Mouse (Mus musculus): ENCODE data around the gene Chd5.

Chd5 gene

DNA sequence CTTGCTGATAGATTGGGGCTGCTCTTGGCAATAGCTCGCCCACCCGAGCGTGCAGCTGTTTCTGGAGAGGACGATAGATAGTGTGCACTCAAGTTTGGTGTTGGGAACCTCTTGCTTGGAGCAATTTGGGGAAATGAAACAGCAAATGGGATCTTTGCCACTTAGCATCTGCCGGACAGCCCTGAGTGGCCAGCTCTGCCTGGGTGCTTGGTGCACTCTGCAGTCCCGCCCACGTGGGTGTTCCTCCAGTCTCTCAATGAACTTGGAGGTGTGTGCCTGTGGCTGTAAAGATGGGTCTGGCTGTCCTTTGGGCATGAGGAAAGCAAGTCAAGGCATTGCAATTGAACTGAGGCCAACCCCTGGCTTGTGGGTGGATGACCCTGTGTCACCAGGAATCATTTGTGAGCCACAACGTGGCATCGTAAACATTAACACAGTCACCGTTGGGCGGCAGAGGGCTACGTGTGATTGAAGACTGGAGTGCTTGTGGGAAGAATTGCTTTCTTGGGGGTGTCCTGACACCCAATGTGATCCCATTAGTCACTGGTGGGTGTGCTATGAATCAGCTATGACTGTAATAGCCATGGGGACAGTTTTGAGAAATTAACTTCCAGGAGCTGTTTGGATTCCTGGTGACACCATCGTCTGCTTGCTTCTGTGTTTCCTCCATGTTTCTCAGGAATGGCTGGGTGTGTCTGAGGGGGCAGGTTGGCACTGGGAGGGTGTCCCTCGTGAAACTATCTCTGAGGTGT lies 15.6 kb downstream of the Chd5 start:
- DNase-seq (ENCODE audit: low spot score in 2 of 2): no peak

DNA sequence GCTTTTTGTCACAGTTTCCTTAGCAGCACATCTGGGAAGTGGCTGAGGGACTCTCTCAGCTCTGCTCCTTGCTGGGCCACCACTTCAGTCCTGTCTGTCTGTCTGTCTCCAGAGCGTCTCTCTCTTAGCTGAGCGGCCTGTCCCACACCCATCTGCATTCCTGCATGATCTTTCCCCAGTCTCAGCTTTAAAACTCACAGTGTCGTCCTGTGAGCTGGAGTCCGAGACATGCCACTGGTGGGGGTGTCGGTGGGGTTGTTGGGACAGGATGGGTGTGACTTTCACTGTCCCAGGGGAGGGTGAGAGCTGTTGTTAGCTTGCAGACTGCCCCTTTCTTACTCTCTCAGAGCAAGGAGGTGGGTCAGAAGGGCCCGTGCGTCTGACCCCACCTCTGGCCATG lies 17.2 kb downstream of the Chd5 start:
- DNase-seq (ENCODE audit: low spot score in 2 of 2): no peak

DNA sequence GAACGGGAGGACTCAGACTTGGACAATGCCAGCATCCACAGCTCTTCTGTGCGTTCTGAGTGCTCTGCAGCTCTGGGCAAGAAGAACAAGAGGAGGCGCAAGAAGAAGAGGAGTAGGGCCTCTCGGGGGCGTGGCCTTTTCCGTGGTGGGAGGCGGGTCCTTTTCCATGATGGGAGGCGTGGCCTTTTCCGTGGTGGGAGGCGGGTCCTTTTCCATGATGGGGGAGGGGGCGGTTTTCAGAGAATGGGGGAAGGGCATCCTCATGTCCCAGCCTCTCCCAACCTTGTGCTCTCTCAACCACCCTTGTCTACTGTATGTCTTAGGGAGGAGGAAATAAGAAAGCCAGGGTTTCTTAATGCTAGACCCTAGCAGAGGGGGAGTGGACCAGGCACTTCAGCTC lies 21.2 kb downstream of the Chd5 start:
- DNase-seq (ENCODE audit: low spot score in 2 of 2): no peak

DNA sequence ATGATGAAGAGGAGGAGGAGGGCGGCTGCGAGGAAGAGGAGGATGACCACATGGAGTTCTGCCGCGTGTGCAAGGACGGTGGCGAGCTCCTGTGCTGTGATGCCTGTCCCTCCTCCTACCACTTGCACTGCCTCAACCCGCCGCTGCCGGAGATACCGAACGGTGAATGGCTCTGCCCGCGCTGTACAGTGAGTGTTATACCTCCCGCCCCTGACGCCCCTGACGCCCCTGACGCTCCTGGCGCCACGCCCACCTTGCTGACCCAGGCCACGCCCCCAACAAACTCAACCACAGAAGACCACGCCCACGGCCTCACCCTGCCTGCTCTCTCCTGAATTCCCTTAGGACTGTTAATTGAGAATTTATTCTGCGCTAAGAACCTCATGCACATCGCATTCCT lies 22.4 kb downstream of the Chd5 start:
- no peak for DNase-seq (ENCODE audit: low spot score in 2 of 2)

DNA sequence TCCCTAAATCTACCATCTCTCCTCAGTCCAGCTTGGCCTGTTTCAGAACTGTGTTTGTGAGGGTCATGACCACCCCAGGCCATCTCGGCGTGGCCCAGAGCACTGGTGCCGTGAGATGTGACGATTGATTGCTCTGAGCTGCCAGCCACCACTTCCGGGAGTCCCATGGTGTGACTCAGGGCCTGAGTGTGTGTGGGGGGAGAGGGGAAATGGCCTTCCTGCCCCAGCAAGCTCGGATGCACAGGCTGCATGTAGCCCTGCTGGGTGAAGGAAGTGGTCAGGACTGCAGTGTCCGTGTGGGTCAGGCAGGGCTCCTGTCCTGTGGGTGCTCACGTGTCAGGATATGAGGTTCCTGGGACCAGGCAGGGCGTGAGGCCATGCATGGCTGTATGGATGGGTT lies 23.7 kb downstream of the Chd5 start:
- no peak for DNase-seq (ENCODE audit: low spot score in 2 of 2)

DNA sequence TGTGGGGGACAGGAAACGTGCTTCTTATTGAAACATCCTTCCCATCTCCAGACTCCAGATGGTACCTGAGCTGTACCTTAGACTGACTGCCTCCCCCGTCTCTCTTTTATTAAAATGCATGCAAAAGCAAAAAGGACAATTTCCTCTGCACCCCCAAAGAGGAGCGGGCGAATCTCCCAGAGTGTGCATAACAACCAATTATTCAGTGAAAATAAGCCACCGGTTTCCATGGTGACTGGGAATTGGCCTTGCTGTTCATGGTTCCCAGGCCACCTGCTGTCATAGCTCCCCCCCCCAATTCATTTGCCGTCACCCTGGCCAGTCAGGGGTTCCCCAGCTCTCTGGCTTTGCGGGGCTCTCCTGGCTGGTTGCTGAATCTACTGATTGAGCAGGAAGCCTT lies 26.8 kb downstream of the Chd5 start:
- no peak for DNase-seq (ENCODE audit: low spot score in 2 of 2)

DNA sequence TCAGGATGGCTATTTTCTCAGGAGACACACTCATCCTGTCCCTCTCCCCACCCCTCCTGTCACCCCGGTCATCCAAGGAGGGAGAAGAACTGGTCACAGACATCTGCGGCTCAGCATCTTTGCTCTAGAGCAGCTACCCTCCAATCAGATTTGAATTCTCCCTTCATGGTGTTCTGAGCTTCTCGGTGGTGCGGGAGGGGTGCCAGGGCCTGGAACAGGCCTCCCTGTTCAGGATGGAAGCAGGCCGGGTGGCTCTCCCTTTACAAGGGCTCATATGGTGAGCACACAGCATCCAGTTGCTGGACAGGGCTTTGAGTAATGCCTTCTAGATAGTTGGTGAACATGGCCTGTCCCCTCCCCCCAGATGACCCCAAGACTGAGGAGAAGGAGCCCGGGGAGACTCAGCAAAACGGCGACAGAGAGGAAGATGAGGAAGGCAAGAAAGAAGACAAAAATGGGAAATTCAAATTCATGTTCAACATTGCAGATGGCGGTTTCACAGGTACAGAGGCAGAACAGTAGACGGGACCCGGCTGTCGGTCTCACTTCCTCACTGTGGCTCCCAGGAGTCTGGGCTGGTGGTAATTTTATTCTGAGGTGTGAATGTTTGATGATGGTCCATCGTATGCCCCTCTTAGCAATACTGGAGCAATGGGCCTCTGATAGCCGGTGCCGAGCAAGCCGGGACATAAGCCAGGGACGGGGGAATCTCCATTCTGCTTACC lies 44.2 kb downstream of the Chd5 start:
- DNase-seq (ENCODE audit: low spot score in 2 of 2): no peak

DNA sequence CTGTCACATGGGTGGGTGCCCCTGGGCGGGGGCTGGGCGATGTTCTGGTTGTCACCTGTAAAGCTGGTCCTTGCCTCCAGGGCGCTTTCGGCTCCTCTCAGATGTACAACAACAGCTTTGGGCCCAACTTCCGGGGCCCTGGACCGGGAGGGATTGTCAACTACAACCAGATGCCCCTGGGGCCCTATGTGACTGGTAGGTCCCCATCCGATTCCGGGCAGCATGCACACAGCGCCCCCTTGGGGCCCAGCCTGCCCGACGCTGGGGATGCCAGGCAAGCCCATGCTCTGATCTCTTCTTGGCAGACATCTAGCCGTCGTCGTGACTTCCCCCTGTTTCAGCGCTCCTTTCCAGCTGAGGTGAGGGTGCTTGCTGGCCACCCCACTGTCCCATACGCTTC lies 47.2 kb downstream of the Chd5 start:
- DNase-seq (ENCODE audit: low spot score in 2 of 2): no peak

DNA sequence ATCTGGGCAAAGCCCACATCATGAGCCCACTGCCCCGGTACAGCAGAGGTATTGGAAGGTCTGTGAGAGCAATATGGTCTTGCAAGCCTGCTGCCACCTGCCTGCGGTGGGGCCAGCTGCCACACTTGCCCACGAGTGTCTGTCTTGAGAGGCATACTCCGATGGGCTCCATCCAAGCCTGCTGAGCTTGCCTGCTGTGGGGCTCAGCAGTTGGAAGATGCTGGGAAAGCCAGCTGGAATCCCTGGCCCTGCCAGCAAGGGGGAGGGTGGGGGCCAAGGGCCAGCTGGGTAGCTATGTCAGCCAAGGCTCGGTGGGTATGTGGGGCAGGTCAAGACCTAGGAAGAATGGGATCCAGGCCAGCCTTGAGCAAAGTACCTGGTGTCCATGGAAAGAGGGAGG lies 53.7 kb downstream of the Chd5 start:
- DNase-seq (ENCODE audit: low spot score in 2 of 2): no peak

DNA sequence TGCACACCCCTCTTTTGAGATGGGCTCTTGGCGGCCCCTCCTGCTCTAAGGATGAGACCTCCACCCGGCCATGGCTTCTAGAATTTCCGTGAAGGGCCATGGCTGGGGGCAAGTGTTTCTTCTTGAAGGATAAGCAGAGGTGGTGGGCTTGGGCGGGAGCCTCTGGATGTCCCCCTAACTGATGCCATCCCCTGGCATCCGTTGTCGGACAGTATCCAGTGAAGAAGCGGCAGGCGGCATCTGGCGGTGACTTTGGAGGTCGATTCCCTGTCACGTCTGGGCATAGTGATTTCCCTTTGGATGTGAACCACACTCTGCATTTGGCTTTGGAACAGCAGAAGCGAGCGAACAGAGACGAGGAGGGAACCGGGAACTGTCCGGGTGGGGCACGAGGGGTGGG lies 54.2 kb downstream of the Chd5 start:
- no peak for DNase-seq (ENCODE audit: low spot score in 2 of 2)

DNA sequence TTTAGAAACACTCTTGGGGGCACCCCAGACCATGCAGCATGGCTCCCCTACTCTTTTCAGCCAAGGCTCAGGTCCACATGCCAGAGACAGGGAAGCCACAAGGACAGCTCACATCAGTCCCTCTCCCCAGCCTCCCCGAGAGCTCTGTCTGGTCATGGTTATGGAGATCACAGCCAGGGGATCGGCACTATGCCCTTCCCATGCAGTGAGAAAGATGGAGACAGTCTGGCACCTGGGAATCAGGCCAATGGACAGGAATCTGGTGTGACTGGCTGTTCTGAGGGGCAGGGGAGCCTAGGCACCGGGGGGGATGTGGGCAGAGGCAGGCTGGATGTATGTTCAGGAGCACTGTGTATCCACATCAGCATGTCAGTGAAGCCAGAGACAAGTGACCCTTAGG lies 60.5 kb downstream of the Chd5 start:
- no peak for DNase-seq (ENCODE audit: low spot score in 2 of 2)

DNA sequence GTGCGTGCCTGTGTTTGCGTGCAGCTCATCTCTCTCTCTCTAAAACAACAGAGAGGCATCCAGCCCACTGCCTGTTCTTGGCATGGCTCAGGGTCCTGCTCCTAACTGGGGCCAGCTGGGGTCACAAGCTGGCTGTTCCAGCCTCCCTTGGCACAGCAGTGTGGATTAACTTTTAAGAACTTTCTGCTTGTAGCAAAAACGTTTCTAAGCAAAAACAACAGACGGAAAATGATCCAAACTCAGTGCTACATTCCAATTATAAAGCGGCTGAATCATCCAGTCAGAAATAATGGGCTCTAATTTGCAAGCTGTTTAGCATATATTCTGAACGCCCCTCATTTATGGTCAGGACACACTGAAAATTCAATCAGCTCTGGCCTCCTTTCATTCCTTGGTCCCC lies 66.7 kb downstream of the Chd5 start:
- DNase-seq (ENCODE audit: low spot score in 2 of 2): no peak

DNA sequence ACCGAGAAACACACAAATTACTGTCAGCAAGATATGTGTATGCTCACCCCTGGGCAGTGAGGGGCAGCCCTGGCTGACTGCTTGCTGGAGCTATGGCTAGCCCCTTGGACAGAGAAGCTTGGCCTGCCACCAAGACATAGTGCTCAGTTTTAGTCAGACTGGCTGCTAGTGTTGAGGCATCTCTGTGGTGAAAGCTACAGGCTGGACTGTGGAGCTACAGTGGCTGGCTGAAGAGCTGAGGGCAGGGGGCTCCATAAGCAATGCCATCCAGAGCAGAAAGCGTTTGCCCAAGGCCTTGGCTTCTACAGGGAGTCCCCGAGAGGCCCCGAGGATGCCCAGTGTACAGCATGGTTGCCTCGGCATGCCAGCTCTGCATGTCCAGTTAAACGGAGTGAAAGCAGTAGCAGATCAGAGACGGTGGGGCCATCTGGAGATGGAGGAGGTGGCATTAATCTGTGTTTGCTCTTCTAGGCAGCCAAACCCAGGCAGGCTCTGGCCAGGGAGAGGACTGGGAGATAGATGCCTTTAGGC lies 67.3 kb downstream of the Chd5 start:
- no peak for DNase-seq (ENCODE audit: low spot score in 2 of 2)

DNA sequence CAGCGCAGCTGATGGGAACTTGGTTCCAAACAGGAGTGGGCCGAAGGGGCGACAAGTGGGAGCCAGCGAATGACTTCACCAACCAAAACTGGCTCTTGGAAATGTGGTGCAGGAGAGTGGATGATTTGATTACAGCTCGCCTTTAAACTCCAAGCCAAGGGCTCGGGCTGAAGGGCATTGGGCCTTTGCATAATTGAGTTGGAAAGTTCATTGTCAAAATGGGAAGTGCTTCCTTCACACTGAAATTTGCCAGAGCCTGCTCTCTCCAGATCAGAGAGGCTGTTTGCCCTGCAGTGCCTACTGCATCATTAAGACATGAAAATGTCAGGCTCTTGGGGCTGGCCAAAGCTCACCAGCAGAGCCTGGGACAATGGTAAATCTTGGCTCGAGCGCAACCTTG lies 68.1 kb downstream of the Chd5 start:
- DNase-seq (ENCODE audit: low spot score in 2 of 2): no peak

DNA sequence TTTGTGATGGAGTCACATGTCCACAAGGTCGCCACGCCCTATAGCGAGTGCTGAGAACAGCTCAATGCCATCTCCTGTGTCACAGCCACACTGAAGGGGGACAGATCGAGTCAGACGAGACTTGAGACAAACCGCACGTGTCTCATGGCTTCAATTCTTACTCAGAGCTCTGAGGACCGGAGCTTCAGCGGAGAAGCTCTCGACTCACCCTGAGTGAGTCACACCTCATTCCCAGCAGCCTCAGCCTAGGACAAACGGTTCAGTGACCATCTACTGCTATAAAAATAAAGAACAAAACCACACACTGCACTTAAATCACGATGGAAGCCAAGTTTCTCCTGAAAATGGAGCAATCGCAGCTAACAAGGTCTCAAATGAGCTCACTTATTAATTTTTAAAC lies 72.5 kb downstream of the Chd5 start:
- no peak for DNase-seq (ENCODE audit: low spot score in 2 of 2)

DNA sequence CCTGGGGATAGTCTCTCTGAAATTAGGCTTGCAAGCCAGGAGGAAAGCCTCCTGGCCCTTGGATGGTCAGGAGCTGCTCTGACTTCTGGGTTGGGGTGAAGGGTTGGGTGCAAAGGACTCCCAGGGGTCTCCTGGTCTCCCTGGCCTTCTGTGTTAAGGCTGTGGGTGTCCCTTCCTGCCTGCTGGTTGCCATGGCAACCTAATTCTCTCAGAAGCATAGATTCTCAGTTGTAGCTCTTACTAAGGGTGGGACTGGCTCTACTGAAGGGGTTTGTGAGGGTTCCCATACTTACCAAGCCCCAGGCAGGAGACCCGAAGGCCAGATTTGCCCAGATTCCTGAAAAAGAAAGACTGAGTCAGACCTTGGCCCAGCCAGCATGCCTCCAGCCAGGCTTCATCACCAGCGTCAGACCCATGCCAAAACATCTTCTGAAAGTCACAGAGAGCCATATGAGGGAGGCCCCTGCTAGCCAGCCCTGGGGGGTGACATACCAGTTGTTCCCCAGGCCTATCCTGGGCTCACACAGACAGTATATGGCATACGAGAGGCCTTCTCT lies 74.2 kb downstream of the Chd5 start:
- DNase-seq (ENCODE audit: low spot score in 2 of 2): no peak

DNA sequence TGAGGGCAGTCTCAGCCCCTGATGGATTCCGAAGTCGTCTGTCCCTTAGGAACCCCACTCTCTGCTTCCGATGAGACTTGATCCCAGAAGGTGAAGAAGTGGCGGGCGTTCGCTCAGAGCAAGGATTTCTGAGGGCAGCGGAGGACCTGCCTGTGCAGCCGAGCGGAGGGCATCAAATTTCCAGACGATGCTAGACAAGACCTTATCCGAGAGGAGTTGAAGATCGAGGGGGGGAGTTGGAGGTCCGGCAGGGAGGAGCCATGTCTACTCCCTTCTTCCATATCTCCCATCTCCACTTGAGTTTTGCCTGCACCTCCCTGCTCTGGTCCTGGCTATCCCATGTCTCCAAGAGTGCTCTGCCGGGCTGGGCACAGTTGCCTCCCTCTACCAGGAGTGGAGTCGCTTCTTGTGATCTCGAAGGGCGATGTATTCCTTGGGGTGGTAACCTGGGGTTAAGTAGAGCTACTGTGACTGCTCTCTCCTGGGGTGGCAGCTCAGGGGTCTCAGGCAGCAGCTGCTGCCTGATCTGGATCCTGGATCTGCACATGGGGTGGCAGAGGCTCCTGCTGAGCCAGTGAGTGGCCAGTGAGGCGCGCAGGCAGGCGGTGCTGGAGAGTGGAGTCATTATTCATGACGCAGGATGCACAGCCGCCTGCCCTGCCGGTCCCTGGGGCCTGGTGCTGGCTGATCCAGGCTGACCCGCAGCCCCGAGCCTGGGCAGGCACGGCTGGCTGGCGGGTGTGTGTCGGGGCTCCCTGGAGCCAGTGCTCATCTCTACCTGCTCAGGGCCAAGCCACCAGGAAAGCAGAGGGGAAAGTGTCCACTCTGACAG lies 80.0 kb downstream of the Chd5 start:
- no peak for DNase-seq (ENCODE audit: low spot score in 2 of 2)

DNA sequence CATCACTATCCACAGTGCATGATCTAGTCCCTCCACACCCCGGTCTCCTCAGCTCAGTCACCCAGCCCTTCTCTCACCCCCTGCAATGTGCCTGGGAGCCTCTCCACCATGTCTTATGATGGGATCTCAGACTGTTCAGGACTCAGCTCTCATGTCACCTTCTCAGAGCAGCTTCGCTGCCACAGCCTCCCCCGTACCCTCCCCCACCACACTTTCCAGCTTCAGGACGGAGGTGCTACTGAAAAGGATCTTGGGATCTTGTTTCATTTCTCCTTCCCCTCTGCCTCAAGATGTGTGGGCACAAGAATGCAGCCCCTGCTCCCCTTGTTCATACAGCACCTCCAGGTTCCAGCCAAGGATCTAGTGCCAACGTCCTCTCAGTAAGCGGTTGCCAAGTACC lies 85.1 kb downstream of the Chd5 start:
- no peak for DNase-seq (ENCODE audit: low spot score in 2 of 2)

DNA sequence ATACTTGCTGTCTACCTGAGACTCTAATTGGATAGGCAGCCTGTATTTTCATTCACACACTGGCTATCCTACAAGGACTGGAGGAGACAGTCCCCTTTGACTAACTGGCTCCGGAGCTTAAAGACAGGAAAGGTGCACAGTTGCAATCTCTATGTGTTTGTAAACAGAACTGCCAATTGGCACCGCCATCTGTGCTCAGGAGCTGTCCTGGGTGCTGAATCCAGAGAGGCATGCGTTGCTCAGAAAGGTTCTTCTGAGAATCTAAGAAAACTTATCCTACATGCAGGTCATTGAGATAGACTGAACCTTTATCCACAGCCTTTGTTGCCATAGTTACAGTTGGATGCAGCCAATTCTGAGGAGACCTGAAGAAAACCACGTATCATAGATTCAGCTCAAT lies 85.9 kb downstream of the Chd5 start:
- DNase-seq (ENCODE audit: low spot score in 2 of 2): no peak

DNA sequence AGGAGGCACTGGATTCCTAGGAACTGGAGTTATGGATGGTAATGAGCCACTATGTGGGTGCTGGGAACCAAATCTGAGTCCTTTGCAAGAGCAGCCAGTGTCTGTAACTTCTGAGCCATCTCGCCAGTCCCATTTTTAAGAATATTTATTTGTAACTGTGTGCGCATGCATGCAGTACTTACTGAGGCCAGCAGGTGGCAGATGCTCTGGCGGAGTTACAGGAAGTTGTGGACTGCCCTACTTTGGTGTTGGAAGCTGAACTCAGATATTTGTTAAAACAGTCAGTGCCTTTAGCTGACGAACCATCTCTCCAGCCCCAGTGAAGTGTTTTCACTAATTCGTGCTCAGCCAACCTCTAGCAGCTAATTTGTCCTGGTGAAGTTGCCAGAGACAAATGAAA lies 86.5 kb downstream of the Chd5 start:
- DNase-seq (ENCODE audit: low spot score in 2 of 2): no peak

DNA sequence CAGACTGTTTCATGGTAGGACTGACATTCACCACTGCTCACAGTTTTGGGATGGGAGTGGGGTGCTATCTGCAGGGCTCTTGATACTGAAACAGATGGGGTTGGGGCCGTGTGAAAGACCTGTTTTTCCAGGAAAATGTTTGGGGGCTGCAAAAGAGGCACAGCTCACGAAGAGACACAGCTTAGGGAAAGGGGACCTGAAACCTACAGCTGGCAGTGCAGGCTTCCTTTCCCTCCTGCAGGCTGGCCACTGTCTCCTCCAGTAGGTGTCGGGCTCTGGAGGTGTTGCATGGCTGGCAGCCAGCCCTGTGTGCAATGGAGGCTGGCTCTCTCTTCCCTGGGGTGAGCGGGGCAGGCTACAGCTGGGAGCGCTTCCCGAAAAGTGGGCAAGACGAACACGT lies 89.8 kb downstream of the Chd5 start:
- no peak for DNase-seq (ENCODE audit: low spot score in 2 of 2)

DNA sequence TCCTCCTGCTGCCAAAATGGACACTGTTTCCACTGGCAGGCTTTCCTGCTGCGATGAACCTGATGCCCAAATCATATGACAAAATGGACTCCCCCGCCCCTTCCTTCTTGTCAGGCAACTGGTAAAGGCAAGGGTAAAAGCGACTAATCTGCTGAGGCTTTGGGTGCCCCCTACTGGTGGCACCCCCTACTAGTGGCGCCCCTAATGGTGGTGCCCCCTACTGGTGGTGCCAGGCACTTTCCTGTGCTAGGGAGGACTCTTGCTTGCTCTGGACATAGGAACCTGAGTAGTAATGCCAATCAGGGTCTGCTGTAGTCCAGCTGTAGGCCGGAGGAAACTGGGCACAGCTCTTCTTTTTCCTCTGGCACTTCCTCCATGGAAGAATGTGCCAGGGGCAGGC lies 93.9 kb downstream of the Chd5 start:
- no peak for DNase-seq (ENCODE audit: low spot score in 2 of 2)

Data from frontal cortex, postnatal 10 days (tissue).